Mouse (Mus musculus): ENCODE data around the gene Epm2a.

Gene Epm2a

DNA sequence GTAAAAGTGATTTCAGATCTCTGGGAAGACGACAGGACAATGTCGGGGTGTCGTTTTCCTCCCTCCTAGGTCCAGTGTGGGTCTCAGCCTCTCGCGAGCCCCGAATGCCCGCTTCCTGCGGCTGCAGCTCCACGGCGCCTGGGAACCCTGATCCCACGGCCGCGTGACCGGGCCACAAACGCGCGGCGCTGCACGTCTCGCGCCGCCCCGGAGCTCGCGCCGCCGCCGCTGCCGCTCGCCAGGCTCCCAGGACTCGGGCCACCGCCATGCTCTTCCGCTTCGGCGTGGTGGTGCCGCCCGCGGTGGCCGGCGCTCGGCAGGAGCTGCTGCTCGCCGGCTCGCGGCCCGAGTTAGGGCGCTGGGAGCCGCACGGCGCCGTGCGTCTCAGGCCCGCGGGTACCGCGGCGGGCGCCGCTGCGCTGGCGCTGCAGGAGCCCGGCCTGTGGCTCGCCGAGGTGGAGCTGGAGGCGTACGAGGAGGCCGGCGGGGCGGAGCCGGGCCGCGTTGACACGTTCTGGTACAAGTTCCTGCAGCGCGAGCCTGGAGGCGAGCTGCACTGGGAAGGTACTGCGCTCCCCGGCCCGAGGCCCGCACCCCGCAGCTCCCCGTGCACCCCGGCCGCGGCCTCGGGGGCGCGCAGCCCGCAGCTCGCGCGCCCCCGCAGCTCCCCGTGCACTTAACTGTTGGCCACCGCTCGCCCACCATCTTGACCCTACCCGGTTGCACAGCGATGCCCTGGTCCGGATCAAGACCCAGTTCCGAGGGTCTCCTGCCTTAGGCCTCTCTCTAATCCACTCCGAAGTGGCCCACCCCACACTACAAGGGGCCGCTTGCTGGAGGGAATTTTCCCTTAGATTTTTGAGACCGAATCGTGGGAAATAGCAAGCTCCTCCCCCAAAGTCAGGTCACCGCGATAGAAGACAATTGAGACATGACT is at the start of gene Epm2a:
Epm2a (plus strand) TSS at position 200 of the 937 bp plus-strand sequence.
- DNase-seq (ENCODE audit: low read depth, low spot score) = peak; percentile 88

DNA sequence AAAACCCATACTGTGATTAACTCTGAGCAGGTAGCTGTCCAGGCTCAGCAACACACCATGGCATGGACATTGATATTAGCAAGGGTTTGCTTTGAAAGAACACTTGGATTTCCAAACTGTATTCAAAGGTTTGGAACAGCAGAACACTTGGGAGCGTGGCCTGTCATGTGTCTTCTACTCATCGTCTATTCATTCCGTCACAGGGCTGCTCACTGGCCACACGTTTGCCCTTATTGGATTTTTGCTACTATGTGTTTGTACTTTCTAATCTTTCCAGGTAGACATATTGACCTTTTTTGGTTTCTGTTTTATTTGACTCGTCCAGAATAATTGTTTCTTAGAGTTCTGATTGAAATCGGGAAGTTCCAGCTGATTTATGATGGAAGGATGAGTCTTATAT is 44.8 kb upstream of the Epm2a start:
- no peak for DNase-seq (ENCODE audit: low read depth, low spot score)

DNA sequence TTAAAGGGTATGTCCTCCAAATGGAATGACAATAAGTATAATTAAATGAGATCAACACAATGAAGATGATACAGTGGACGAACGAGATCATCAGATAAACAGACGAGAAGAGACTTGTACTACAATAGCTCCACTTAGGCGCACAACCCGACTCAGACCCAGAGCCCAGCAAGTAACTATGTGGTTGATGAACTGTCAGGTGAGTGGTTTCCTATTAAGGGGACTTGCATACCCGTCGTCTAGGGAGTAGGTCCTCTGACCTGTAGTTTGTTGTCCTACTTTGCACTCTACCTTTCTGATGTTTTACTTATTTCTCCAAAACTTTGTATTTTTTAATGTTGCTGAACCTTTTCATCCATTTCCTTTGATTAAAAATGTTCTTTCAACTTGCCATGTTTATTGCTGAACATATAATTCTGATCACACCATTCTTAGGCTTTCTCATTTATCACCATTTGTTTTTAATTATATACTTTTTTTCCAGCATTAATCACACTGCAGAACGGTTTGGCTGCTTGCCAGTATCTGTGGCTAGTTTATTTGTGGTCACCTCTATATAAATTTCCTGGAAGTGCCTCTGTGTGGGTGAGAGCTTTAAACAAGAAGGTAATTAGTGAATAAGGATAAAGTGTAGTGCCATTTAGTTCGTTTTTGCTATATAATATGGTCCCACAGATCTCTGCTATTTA is 37.7 kb upstream of the Epm2a start:
- no peak for DNase-seq (ENCODE audit: low read depth, low spot score)

DNA sequence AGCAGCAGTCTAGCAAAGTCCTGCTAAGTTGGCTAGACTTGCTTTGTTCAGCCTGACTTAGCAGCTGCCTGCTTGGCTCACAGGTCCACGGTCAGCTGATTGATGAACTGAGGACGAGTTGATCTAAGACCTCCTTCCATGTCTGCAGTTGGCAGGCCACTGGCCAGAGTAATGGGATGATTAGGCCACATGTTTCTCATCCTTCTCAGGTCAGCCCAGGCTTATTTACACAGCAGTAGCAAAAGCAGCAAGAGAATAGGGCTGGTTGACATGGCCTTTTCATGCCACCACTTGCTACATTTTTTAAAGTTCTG is 37.2 kb upstream of the Epm2a start:
- peak; percentile 42 for DNase-seq (ENCODE audit: low read depth, low spot score)

DNA sequence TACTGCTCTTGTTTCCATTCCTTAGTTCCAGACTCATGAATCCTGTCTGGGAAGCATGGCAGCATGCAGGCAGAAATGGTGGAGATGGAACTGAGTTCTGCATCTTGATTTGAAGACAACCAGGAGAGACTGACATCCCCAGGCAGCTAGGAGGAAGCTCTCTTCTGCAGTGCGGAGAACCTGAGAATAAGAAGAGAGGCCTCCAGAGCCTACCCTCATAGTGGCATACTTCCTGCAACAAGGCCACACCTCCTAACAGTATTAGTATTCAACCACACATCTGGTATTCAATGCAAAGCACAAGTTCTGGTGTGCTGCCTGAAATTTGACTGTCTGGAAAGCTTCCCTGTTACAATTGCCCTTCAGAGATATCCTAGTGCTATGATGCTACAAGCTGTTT is 33.3 kb upstream of the Epm2a start:
- DNase-seq (ENCODE audit: low read depth, low spot score) = no peak

DNA sequence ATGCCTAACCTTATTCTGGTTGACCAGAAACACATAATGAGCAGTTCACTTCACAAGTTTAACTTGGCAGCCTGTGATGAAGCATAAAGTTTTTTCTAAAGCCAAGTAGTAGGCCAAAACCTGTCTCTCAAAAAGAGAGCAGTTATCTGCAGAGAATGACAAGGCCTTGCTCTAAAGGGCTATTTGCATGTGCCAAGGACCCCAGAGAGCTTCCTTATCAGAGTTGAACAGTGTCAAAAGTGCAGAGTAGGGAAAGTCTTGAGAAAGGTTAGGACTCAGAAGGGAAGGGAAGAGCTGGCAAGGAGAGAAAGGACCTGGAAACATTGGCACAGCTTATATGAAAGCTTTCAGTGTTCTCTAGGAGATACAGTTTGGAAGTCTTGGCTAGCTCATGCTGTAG is 32.7 kb upstream of the Epm2a start:
- no peak for DNase-seq (ENCODE audit: low read depth, low spot score)

DNA sequence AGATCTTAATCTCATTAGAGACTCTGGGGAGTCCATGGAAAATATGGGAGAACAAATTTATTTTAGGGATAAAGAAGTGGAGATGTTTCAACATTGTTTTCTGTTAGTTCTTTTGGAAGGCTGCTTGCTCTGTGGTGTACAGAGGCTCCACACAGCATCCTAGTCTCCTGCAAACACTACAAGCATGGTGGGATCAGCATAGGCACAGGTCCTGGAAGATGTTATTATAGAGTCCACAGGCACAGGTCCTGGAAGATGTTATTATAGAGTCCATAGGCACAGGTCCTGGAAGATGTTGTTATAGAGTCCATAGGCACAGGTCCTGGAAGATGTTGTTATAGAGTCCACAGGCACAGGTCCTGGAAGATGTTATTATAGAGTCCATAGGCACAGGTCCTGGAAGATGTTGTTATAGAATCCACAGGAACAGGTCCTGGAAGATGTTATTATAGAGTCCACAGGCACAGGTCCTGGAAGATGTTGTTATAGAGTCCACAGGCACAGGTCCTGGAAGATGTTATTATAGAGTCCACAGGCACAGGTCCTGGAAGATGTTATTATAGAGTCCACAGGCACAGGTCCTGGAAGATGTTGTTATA is 25.2 kb upstream of the Epm2a start:
- peak; percentile 10 for DNase-seq (ENCODE audit: low read depth, low spot score)

DNA sequence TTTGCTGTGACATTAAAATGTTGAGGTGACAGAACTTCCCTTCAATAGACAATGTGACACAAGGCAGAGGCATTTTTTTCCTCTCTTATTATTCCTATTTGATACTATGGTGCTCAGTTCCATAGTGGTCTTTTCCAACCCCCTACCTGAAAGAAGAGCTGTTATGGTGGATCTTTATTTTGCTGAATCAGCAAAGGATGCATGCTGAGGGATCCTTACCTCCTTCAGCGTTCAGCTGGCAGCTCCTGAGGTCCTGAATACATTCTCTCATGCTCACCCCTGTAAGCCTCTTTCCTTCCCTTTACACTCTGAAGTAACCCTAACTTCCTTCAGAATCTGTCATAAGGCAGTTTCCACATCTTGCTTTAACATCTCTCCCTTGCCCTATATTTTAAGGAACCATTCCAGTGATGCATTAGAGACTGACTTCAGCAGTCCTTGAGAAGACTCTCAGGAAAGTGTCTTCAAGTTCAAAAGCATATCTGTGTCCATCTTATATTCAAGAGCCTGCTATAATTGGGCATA is 23.7 kb upstream of the Epm2a start:
- DNase-seq (ENCODE audit: low read depth, low spot score) = no peak

DNA sequence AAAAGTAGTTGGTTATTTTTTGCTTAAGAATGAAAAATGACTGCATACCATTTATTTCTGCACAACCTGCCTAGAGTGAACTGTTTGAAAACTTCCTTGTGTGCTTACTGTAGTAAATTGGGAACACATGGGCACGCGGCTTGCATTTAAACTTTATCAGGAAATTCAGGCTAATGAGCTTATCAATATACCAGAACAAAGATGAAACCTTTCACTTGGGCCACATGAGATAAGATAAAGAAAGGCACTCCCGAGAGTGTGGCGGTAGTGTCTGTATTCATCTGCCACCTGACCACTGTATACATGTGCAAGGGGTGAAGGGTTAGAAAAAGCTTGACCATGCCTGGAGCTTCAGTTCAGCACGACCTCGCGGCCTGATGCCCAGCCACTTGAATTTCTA is 20.9 kb upstream of the Epm2a start:
- DNase-seq (ENCODE audit: low read depth, low spot score) = no peak

DNA sequence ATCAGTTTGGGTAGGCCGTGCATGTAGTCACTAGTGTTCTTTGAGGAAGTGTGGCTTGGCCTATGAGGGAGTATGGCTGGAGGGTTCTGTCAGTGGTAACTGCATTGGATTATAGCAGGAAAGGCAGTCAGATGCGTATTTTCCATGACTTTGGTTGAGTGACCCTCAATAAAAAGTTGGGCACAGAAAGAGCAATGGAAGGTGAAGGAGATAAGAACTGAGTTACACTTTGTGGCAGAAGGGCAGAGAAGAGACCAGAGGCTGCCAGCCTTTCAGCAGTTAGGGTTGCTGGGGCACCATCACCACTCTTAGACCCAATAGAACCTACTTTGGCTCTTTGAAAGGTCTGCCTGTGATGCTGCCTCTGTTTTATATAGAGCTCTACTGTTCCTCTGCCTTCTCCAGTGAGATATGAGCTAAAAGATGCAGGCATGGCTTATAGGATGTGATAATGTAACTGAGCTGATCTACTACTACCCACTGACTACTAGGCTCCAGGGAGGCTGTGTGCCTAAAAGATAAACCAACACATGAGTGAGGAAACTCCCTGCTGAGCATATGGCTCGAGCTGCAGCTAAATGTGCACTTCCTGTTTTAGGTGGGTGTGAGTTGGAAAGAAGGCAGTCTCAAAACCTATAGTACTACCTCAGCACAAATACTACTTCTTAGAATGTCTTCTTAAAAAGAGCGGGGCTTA is 19.9 kb upstream of the Epm2a start:
- DNase-seq (ENCODE audit: low read depth, low spot score) = no peak

DNA sequence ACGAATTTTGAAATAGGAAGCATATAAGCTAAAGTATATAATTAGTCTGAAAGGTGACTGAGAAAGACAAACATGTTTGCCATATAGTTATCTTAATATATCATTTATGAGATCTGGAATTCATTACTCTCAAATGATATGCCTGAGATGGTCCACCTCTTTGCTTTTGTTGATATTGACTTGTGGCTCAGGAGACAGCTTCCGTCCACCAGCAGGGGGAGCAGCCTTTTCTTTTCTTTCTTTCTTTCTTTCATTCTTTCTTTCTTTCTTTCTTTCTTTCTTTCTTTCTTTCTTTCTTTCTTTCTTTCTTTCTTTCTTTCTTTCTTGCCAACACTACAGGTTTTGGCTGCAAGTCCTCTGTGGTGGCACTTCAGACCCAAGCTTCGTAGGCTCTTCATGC is 16.7 kb upstream of the Epm2a start:
- no peak for DNase-seq (ENCODE audit: low read depth, low spot score)

DNA sequence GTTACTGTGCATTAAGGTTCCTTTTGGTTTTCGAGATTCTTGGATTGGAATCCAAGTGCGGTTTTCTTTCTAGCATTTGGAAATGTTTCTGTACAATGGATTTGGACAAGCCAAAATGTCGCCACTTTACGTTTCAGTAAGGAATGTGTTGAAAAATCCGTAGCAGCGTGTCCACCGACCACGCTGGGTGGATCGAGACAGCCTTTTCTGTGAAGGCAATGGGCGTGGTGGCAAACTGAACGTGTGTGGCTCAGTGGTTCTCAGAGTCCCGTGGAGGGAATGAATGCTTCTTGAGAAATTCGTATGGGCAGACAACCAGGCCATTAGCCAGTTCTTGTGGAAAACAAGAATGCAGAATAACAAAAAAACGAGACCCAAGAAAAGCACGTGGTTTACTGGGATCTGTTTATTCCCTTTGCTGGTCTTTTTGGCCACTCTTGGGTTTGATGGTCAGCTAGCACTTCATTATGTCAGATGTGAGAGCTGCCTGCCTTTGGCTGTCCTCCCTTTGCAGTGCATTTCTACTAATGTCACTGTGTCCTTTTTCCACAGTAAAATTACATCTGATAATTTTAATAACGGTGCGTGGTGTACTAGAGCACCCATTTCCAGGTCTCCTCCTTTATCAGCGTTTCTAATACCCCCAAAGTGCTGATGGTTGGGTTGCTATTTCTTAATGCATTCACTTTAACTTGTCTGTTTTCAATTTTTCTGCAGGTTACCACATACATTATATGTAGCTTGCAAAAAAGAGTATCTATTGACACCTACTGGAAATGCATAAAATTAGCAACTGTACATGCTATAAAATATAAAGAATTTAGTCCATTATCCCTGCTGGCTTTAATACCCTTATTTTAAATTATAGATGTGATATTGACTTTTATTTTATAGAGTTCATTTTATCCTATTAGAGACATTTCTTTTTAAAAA is 1.6 kb downstream of the Epm2a start:
- DNase-seq (ENCODE audit: low read depth, low spot score) = no peak

DNA sequence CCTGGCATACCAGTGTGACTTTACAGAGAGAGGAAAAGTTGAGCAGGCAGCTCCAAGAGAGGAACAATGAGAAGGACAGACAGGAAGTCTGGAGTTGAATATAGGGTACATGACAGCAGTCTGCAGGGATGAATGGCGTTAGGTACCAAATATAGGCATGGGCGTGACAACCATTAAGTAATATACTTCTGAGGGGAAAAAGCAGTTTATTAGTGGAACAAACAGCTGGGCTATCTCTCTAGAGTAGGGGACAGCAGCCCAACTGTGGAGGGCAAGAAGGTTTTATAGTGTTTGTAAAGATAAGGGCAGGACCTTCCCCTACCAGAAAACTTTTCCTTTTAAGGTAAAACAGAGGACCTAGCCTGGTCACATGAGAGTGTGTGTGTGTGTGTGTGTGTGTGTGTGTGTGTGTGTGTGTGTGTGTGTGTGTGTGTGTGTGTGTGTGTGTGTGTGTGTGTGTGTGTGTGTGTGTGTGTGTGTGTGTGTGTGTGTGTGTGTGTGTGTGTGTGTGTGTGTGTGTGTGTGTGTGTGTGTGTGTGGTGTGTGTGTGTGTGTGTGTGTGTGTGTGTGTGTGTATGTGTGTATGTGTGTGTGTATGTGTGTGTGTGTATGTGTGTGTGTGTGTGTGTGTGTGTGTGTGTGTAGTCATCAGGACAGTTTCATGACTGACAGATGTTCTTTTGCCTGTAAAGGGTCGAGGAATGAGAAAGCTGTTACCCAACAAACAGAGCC is 7.2 kb downstream of the Epm2a start:
- DNase-seq (ENCODE audit: low read depth, low spot score) = peak; percentile 7

DNA sequence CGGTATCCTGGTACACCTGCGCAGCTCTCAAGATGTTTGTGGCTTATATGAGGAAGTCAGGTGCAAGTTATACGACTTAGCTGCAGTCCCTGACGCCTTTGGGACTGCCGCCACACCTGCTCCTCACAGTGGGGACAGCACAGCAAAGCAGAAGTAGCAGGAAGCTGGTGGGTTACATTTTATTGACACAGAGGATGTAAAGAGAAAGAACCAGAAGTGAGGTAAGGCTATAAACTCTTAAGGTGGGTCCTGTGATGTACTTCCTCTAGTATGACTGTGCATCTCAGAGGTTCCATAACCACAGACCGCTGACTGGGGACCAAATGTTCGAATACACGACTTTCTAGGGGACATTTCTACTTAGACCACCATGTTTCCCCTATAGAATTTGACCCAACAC is 11.4 kb downstream of the Epm2a start:
- no peak for DNase-seq (ENCODE audit: low read depth, low spot score)

DNA sequence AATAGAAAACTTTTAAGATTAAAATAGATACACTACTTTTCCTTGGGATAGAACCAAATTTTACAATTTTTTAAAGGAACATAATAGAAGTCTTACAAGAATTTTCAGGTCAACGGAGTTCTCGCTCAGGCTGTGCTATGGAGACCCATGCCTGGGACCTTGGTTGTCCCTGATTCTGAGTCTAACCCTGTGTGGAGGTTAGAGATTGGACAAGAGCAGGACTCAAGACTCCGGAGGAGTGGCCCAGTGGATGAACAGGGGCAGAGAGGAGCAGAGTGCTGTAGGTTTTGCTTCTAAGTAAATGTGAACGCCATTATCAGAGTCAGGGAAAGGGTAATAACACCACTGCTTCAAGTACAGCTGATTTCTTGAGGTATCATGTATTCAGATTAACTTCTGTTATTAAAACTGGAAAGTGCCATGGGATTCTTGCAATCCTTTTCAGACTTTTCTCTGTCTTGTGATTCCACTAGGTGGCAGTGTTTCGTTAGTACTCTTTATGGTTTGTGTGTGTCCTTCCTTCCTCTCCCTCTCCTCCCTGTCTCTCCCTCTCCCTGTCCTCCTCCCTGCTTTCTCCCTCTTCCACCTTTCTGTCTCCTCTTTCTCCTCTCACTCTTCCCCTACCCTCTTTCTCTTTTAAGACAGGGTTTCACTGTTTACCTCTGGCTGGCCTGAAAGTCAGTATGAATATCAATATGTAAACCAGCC is 18.9 kb downstream of the Epm2a start:
- peak; percentile 51 for DNase-seq (ENCODE audit: low read depth, low spot score)

DNA sequence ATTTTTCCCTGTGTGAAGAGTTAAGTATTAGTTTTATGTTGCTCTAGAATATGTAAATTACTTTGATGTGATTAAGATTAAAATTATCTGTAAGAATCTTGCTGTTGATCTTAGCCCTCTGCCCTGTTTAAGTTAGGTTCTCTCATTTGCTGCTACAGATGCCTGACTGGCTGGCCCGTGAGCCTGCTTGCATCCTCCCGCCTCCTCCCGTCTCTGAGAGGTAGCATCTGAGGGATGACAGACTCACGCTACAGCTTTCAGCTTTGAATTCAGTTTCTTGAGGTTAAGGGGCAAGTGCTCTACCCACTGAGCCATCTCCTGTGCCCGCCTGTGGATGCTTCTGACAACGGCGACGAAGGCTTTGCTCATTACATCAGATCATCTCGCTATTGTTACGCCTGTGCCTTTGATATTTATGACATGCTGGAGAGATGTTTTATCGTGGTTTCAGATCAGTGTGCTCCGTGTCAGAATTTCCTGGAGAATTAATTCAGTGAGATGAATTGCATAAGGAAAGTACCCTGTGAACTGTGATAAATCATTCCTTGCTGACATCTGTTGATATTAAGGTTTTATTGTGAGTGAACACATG is 19.8 kb downstream of the Epm2a start:
- DNase-seq (ENCODE audit: low read depth, low spot score) = peak; percentile 10

DNA sequence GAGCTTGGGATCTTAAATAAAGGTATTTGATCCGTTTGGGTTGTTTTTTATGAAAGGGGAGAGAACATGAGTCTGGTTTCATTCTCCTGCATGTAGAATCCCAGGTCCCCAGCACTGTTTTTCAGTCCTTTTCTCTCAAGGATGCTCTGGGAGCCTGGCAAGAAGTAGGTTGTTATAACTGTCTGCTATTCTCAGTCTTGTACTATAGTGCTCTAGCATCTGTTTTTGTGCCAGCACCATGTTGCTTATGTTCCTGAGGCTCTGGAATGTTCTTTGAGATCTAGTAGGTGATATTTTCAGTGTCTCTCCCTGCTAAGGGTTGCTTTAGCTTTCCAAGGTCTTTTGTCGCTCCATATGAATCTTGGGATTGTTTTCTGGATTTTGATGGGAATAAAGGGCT is 38.1 kb downstream of the Epm2a start:
- DNase-seq (ENCODE audit: low read depth, low spot score) = no peak

DNA sequence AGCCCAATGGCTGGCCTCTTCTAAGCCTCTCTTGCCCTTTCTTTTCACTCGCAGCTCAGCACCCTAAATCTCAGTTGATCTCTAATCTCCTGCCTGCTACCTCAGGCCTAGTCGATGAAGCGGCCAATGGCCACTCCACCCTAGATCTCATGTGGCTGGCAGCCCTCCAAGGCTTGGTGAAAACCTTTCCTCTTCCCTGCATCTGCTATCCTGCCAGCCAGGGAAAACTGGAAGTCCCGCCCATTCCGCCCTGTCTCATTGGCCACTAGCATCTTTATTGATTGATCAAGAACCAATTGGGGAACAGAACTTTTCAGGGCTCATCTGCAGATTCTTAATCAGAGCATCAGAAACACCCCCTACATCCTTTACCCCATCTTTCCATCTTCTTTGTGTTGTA is 67.7 kb downstream of the Epm2a start:
- DNase-seq (ENCODE audit: low read depth, low spot score) = no peak

DNA sequence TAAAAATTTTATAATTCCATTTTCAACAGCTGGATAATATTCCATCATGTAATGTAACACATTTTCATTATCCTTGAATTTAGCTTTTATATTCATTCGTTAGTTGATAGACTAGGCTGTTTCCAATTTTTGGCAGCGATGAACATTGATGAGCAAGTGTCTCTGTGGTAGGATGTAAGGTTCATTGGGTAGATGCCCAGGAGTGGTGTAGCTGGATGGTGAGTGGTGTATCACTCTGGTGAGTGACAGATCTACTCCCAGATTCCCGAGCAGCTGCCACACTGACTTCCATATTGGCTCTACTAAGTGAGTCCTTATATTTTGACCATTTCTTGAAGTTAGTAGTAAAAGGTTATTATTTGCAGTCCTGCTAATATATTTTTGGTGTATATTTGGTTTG is 76.9 kb downstream of the Epm2a start:
- DNase-seq (ENCODE audit: low read depth, low spot score) = no peak
